Mouse (Mus musculus) testis, postnatal 10 days (tissue): ENCODE results near the gene Strbp.
A peak's percentile ranks its signal among the peaks of the same experiment; 100 is the strongest.

ENCODE experiments used
- DNase-seq: peaks from one replicate; pipeline ENCODE4 v3.0.0; 2021; ENCODE audit warnings: low spot score

Gene Strbp

DNA sequence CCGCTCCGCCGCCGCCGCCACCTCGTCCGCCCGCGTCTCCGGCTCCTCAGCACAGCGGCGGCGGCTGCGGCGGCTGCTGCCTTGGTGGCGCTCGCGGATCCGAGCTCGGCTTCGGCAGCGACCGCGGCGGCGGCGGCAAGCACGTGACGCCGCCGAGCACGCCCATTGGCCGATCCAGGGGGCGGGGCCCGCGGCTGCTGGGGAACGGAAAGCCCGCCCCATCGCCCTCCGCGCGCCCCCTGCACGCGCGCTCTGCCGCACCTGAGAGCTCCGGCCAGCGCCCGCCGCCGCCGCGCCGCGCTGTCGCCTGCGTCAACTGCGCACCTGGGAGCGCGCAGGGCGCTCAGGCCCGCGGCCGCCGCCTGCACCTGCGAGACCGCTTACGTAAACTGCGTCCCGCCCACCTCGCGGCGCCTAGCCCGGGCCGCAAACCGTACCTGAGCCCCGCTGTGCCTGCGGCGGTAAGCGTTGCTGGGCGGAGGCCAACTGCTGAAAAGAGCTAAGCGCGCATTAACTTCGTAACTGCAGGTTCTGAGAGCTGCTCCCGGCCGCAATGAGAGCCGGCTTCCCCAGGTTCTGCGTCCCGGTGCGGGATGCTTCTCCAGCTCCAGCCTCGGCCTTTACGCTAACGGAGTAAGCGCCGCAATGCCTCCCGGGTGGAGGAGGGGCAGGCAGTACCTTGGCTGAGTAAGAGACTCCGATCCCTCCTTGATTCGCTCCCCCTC lies at the start of gene Strbp:
TSS of gene Strbp (minus strand) at position 630 of the 725 bp plus-strand sequence.
- peak; percentile 98 for DNase-seq

DNA sequence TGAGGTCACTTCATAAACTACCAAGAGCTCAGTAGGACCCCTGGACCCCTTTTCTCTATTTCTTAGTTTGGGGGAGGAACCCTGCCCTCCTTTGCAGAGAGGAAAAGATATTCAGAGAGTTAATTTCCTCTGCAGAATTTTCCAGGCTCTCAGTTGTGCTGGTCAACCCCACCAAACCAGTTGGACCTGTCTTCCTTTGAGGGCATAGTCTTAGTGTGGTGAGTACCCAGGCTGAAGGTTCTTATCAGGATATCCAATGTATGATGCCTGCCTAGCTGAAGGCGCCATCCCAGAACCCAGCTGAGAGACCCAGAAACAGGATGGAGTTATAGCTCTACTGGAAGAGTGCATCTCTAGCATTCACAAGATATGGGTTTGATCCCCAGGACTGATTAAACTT lies 47.5 kb upstream of the Strbp start:
- DNase-seq, result no peak

DNA sequence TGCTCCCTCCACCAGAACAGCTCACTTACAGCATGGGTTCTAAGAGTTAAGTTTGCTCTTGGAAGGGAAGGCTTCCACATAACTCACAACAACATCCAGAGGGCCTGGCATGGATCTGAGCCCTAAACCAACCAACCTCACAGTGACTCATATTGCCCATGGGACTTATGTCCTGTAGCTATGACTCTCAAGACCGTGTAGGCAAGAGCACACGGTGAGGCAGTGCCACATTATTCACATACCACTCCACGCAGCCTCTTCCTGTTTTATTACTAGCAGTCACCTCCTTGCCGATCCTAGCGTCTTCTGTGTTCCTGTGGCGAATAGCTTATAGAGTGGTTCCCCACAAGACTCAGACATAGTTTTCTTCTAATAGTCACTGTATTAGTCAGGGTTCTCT lies 45.7 kb upstream of the Strbp start:
- DNase-seq, result no peak

DNA sequence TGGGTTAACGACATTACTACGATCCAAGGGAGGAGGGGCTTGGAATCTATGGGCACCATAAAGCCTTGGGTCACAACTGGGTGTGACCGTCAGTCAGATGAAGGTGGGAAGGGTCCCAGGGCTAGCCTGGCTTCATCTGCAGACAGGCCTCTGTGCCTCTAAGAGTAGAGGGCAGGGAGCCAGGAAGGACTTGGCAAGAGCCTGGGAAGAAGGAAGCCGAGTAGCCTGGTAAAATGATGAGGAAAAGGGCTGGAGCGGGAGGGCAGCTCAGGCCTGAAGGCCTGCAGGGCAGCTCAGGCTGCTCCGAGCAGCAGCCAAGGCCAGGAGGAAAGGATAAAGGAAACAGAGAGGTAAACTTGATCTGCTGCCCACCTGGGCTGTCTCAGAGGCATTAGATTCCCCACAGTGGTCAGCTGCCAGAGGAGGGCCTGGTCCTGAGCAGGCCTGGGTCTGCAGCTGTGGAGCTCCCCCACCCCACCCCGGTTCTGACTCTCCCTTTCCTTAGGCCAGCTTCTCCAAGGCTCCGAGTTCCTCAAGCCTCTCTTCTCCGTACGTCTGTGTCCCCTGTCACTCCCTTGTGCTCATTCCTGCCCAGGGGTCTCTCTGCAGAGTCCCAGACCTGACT lies 44.9 kb upstream of the Strbp start:
- peak; percentile 70 for DNase-seq

DNA sequence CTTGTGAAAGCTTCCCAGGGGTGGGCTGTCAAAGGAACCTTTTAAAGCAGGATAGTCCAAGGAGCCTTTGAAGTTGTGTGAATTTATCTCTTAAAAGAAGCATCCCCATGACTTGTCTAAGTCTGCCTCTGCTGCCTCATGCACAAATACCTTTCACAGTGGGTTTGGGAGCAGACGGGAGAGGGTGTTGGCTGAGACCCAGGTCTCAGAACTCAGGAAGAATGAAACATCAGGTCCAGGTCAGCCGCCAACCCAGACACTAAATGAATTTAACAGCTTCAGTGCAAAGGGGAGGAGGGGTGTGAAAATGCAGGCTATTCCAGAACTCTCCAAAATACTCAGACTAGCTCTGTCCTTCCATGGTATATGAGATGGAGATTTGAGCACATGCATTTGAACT lies 44.2 kb upstream of the Strbp start:
- no peak for DNase-seq

DNA sequence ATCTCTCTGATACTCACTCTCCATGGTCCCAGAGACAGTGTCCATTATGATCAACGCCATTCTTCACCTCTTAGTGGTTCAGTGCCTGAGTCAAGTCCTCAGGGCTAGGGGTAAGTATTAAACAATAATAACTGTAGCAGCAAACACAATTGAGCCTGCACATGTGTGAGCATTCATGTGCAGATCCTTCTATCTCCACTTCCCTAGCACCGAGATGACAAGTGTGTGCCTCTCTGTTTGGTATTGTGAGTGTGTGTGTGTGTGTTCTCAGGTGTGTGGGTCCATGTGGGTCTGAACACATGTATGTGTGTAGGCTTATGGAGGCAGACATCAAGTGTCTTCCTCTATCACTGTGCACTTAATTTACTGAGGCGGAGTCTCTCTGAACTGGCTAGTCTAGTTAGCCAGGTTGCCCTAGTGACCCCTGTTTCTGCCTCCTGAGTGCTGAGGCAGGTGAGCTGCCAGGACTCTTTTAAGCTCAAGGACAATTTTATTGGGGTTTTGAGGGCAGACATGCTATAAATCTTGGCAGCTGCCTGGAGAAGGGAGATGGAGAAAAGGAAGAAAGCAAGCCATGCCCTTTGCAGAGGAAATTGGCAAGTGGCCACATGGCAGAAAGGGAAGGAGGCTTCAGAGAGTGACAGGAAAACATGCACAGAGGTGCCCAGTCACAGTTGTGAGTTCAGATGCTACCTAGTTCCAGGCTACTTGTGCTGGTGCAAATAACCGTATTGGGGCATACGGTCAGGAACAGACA lies 42.8 kb upstream of the Strbp start:
- DNase-seq, result no peak

DNA sequence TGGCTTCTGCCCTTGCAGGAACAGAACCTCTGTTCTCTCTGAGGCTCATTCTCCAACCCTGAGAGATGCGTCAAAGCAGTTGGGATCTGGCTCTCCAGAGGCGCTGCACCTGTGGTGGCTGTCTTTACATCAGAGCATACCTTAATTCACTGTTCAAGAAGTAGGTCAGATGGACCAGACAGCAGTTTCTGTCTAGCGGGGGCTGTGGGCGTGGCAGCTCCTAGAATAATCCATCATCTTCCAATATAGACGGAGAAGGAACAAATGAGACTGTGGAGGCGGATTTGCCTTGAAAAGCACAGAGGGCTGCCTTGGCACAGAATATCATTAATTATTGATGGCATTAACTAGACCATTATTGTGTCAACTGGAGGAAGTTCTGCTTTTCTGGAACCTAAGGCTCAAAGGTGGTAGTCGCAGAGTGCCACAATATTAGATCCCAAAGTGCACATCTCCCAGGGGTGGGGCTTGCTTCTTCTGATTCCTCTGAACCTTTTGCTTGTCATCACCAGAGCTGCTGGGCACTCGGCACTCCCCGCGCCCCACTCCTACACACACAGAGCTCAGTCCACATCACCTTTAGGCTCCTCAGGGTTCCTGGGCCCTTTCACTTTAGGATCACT lies 41.2 kb upstream of the Strbp start:
- no peak for DNase-seq

DNA sequence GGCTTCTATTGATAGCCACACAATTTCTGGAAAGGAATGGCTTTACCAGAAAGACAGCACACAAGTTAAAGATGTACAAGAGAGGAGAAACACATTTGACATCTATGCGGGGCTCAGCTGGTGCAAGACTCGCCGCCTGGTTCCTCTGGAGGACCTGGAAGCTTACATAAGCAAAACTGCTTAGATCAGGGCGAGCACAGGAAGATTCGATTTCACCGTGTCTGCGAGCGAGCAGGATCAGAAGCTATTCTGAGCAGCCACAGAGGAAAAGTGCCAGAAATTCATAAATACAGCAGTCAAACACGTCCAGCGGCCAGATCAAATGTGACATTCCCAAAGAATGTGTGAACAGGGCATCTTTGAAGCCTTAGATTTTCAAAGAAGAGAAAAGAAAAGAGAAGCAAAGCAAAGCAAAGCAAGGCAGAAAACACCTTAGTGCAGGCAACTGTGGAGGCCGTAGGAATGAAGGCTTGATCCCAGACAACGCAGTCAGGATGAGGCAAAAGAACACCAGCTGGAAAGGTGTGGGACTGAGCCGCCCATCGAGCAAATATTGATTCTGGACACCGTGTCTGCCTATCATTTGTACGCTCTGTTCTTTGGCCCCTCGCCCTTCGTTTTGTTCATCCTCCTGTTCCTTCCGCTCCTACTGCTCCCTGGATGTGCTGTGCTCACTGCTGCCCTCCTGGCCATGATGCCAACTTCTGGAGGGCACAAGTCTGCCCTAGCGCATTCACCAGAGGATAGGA lies 38.3 kb upstream of the Strbp start:
- DNase-seq, result no peak

DNA sequence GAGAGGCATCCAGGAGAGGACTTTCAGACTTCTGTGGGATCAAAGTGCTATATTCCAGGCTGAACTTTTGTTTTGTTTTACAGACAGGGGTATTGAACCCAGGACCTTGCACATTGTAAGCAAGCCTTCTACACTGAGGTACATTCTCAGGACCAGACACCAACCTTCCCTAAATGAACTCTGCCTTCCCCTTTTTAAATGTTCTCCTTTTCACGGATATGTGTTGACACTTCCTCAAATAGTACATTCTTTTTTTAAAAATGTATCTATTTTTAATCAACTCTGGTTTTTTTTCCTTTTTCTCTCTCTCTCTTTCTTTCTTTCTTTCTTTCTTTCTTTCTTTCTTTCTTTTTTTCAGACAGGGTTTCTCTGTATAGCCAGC lies 32.1 kb upstream of the Strbp start:
- DNase-seq, result no peak

DNA sequence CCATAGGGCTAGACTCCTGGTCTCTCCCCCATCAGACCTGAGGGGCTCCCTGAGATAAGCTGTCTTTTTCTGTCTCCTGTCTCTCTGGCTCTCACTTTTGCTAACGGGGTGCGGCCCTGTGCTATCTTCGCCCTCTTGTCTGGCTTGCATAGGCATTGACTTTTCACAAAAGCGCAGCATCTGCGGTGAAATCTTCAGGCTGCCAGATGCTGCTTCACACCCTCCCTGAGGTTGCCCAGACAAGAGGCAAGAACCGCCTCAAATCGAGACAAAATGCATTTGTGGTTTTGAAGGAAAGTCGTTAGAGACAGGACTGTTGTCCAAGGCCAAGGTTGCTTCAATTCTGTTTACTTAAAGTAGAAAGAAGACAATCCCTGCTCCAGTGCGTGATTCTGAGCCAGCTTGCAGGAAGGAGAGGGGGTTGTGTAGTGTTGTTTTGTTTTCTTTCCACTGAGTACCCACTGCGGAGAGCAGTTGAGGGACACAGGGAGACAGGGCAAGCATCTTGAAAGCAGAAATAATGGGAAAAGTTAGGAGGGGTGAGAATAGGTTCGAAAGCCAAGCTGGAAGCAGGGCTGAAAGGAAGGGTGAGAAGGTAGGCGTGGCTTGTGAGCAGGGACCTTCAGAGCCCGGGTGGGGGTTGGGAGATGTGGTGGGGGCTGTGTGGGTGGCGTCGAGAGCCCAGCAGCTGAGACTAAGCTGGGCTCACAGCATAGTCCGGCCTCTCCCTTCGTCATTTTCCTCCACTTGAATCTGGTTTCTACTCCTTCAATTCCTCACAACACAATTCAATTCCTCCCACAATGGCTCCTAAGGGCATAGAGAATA lies 31.5 kb upstream of the Strbp start:
- DNase-seq, result peak; percentile 74

DNA sequence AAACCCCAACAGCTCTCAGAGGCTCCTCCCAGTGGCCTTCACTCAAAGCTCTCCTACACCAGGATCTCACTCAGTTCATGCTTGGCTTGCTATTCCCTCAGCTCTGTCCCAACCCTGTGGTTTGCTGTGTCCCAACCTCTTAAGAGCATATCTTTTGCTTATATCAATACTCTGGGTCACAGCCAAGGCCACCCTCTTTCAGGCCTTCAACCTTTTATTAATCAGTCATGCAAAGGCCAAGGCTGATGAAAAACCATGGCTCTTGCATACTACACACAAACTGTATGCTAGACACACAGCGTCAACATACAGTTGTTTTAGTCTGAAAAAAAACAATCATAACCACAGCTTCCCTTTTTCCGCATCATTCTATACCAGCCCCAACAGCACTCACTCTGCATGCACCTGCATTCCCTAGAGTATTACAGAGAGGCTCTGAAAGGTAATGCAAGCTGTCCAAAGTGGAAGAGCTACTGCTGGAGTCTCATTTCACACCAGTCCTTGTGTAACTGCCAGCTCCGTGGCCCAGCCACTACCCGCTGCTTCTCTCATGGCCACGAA lies 27.7 kb upstream of the Strbp start:
- no peak for DNase-seq

DNA sequence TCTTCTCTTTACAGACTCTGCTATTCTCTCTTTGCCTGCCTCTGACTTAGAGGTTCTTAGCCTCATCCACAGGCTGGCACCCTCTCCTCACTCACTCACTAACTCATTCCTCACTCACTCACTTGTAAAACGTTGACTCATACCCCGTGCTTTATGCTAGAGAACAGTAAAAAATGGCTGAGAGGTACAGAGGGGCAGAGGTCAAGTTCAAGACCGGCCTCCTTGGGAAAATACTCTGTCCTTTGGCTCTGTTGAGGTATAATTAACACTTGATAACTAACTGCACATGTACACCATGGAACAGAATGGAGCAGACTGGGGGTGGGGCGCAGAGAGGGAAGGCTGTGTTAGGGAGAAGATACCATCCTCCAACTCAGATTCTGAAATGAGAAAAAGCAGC lies 20.6 kb upstream of the Strbp start:
- no peak for DNase-seq

DNA sequence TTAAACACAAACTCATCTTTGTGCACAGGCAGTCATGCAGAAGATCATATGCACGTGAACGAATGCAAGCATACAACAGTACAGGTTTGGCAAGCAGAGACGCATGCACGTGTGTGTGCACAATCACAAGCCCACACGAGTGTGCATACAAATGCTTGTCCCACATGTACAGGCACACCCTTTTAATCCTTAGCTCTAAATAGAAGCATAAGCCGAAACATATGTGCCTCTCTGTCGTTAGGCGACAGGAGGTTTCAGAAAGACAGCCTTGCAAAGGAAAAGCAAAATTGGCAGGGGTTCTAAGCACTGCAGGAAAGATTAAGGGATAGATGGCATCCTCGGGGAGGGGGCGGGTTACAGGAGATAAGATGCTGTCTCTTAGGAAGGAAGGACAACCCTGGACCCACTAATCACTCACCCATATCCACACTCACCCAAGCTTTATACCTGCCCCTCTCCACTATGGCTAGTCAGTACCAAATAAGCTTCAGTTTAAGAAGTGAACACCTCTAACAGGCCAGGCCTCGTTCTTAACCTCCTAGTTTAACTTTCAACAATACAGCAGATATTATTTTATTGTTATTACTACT lies 19.9 kb upstream of the Strbp start:
- no peak for DNase-seq

DNA sequence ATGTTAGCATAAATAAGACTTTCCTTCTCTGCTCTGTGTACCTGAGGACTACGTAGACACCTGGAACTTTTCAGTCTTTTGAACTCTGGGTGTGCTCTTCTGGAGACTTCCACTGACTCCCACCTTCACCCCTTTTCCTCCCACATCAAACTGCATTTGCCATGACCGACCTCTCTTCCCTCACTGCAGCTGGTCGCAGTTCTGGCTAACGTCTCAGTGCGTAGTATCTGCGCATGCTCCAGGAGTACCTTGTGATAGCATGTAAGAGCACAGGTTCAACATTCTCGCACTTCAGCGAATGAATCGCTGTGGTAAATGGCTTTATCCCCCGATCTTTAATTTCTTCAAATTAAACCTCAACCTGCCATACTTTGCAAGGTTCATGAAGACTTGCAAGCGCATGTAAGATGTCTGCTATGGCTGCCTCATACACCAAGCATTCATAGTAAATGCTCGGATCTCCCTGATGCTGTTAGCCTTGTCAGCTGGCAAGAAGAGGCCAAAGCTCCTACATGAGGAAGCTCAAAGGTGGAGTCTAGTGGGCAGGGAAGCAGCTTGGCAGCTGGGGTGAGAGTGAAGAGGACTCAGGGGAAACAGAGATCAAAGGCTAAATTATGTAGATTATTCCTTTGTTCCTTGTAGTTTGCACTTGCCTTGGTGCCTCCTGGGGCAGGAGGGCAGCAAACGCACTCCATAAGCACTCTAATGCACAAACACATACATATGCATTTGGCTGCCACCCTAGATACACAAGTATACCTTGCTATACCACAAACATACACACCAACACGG lies 19.2 kb upstream of the Strbp start:
- DNase-seq, result no peak

DNA sequence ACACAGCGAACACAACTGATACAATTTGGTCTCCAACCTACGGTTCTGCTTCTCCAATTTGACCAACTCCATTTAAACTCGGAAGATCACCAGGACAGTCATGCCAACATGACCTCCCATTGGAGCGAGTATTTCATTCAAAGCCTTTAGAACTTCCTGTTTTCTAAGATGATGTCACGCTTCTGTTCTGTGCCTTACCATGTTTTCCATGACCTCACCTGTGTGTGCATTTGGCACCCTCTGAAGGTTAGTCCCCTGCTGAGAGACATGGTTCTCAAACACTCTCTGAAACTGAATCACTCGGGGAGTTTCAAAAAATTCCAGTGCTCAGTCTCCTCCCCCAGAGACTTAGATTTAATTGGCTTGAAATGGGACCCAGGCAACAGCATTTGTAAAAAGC lies 12.6 kb upstream of the Strbp start:
- no peak for DNase-seq

DNA sequence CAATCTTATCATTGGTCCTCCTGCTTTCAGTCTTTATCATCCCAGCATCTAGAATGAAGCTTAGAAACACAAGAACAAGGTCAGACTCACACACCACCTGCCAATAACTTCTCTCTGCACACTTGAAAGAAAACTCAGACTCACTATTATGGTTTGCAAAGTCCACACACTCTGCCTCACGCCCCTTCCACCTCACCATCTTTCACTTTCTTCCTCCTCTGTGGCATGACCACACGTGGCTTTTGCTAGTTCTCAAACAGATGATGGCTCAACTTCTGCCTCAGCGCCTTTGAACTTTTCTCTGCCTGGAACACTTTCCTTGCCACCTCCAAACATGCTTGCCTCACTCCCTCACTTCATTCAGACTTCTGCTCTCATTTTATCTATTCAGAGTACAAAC lies 11.7 kb upstream of the Strbp start:
- no peak for DNase-seq

DNA sequence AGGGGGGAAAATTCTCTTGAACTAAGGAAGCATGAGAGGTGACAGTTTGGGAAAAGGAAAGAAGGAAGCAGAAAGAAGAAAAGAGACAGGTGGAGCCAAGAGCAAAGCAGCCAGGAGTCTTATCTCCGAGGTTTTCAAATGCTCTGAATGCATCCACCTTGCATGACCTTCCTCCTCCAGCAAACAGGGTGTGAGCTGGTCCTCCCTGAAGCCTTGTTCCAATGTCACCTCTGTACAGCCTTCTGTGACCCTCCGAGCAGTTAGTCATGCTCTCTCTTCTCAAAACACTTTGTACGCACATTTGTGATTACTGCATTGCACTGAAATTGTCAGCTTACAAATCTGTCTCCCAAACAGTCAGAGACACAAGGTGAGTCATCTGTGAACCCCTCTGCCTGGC lies 9.4 kb upstream of the Strbp start:
- no peak for DNase-seq

DNA sequence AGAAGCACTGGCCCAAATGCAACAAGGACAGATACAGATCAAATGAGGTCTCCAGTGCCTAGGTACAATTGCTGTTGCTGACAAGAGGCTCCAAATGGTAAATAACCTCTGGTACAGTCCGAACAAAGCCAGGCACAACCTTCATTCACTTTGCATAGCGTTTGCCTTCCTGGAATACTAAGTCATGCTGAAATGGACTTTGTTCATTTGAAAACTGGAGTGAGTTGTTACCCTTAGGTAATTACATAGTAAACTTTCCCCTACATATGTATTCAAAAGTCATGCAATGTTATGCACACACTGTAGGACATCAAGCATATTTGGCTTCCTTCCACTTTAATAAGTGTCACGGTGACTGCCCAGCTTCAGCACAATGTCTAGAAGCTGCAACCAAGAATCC lies 5.2 kb upstream of the Strbp start:
- no peak for DNase-seq

DNA sequence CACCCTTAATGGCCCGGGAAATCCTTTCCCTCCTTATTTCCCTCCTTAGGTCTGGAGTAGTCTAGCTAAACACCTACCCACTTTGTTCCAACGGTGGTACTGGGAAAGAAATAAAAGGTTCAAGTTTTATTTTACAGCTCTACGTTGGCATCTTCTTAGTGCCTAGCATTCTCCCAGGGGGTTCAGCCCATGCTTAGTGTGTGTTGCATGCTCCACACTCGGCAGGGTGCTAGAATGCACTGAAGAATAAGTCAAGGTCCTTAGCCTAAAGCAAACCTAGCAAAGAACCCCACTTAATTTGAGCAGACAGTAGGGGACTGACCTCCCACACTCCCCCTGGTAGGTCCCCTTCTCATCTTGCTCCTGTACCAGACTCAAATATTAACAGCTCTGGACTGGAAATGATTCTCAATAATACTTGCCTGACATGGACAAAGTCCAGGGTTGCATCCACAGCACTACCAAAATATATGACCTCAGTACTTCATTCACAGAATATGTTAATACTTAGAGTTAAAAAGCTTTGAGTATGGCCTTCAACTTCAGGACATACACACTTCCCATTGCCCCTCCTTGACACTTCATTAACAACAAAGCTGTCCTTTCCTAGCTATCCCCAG lies 592 bp upstream of the Strbp start:
- no peak for DNase-seq
